Mouse (Mus musculus) spleen, postnatal 4 days (tissue): ENCODE data around the gene Mrpl4.
"Not testable (repeated sequence)": the region's sequence is repeated elsewhere in the genome, so short reads cannot be mapped to it uniquely, and the experiment has no call there.

ENCODE experiments used
- DNase-seq, 2 experiments: peaks; one replicate each; pipeline ENCODE4 v3.0.0; 2022; ENCODE audit warnings: low spot score in 2 of 2

The Mrpl4 gene

DNA sequence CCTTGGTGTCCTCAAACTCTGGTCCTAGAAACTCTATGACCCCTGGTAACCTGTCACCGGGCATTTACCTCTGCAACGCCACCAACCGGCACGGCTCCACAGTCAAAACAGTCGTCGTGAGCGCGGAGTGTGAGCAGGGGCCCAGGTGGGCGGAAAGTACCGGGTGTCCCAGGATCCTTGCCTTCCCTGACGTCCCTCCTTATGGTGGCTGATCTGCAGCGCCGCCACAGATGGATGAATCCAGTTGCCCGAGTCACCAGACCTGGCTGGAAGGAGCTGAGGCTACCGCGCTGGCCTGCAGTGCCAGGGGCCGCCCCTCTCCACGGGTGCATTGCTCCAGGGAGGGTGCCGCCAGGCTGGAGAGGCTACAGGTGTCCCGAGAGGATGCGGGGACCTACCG lies 34.1 kb downstream of the Mrpl4 start:
- DNase-seq = no peak

DNA sequence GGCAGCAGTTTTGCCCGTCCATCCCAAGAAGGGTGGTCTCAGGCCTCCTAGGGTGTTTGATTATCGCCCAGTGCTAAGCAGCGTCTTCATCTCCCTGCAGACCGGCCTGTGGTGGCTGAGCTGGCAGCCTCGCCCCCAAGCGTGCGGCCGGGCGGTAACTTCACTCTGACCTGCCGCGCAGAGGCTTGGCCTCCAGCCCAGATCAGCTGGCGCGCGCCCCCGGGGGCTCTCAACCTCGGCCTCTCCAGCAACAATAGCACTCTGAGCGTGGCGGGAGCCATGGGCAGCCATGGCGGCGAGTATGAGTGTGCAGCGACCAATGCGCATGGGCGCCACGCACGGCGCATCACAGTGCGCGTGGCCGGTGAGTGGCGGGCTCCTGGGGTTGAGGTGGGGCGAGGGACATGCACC lies 34.9 kb downstream of the Mrpl4 start:
- no peak for DNase-seq

DNA sequence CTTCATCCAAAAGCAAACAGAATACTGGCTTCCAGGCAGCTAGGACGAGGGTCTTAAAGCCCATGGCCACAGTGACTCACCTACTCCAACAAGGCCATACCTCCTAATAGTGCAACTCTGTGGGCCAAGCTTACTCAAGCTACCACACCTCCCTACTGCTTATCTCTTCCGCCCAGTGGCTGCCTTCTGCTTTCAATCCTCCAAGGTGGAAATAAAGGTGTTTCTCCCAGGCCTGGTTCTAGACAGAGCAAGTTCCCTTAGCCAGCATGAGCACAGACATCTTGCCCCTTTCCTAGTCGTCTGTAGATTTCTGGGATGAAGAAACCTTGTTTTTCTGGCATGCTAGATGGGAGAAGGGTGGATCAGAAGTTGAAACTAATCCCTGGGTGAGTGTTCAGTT lies 37.2 kb downstream of the Mrpl4 start:
- no peak for DNase-seq

DNA sequence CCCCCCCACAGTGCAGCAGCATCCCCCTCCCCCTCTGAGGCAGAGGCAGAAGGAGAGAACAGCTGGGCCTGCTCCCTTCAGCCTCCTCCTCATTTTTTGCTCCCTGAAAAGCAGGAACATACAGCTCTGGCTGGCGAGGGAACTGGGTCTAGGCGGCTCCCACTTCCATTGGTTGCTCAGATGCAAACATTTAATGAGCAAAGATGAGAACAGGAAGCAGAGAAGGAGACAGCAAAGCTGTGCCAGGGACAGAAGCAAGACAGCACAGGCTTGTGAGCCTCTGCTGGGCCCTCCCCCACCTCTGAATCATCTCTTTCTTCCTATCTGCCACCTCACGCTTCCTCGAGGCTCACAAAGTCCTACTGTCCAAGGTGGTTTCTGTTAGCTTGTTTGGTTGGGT lies 38.8 kb downstream of the Mrpl4 start:
- no peak for DNase-seq

DNA sequence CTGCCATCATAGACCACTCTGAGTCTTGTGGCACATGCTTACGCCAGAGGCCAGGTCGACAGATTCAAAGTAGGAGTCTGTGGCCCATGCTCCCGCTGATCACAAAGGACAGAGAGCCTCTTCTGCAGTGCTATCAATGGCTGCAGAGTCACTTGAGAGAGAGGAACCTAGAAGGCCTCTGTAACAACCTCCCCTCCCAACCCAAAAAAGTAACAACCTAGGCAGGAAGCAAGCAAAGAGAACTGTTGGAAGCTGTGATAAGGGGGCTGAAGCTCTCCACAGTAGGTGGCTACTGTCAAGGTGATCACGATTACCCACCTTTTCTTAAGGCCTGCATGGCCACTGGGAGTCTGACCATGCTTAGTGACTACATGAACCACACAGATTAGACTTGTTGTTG lies 41.0 kb downstream of the Mrpl4 start:
- no peak for DNase-seq

DNA sequence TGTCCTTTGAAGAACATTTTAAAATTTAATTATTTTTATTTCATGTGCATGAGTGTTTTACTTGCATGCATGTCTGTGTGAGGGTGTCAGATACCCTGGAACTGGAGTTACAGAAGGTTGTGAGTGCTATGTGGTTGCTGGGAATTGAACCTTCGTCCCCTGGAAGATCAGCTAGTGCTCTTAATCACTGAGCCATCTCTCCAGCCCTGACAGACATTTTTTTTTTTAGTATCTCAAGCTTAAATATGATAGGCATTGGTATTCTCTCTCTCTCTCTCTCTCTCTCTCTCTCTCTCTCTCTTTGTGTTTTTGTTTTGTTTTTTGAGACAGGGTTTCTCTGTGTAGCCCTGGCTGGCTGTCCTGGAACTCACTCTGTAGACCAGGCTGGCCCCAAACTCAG lies 42.2 kb downstream of the Mrpl4 start:
- not testable (repeated sequence) for DNase-seq

DNA sequence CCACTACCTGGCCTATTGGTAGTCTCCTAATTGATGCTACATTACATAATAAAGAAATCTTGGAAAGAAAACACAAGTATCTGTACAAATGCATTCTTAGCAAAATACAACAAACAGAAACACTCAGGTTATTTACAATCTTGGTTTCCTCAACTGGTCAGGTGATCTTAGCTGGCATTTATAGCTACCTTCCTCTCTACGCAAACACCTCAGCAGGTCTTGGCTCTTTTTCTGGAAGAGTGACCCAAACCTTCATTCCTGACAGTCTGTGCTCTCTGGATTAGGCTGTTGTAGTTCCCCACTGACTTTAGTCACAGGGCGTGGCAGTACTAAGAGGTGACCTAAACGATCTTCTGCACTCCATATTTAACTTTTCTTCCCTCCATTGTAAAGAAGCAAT lies 42.7 kb downstream of the Mrpl4 start:
- no peak for DNase-seq

DNA sequence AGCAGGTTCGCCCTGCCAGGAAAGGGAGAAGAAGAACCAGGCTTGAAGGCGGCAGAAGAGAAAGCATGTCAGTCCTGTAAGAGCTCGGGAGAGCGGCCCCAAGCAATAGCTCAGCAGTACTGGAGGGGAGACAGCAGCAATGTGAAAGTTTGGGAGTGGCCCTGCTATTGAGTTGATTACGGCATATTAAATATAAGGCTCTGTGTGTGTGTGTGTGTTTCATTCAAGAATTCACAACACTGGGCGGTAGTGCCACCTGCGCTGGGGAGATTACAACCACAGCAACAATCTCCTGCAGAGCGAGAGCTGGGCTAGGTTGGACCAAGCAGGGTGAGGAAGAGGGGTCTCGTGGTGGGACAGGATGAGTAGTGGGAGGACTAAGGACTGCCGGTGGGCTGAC lies 49.0 kb downstream of the Mrpl4 start:
- DNase-seq = no peak
